Mouse (Mus musculus) kidney, embryonic 15.5 days (tissue): ENCODE measurements around the gene 2210011C24Rik. TPM values are rescaled to one million over a fixed set of nuclear protein-coding genes. Genes with fewer than 3 reads are reported as not detected.
"Not testable (repeated sequence)": the region's sequence is repeated elsewhere in the genome, so short reads cannot be mapped to it uniquely, and the experiment has no call there.

Experiments
- ATAC-seq: fragments of 200-750 bp; cut with Nextera tagmentation; replicated peaks from 2 replicates; pipeline ENCODE4 v1.8.0; 2017; ENCODE audit warnings: moderate TSS enrichment; ENCODE audit not compliant: low FRiP score
- H3K27ac ChIP-seq: fragments of 300-500 bp; sonication (generic); 2 replicates; pipeline ENCODE4 v1.5.1; 2015; ENCODE audit warnings: mild to moderate bottlenecking, inconsistent platforms
- H3K27me3 ChIP-seq: fragments of 300-500 bp; sonication (generic); 2 replicates; pipeline ENCODE4 v1.6.1; 2015; ENCODE audit warnings: inconsistent platforms
- H3K36me3 ChIP-seq: fragments of 300-500 bp; sonication (generic); 2 replicates; pipeline ENCODE4 v1.6.1; 2015; ENCODE audit warnings: inconsistent platforms
- H3K4me1 ChIP-seq: fragments of 300-500 bp; sonication (generic); 2 replicates; pipeline ENCODE4 v1.6.1; 2015; ENCODE audit warnings: inconsistent platforms
- H3K4me2 ChIP-seq: fragments of 300-500 bp; sonication (generic); 2 replicates; pipeline ENCODE4 v1.6.1; 2015; ENCODE audit warnings: moderate library complexity, mild to moderate bottlenecking, inconsistent platforms
- H3K4me3 ChIP-seq: fragments of 300-500 bp; sonication (generic); replicated peaks from 2 replicates; pipeline ENCODE4 v1.5.1; 2015; ENCODE audit warnings: mild to moderate bottlenecking, inconsistent platforms
- H3K9ac ChIP-seq: fragments of 300-500 bp; sonication (generic); 2 replicates; pipeline ENCODE4 v1.6.1; 2015; ENCODE audit warnings: mild to moderate bottlenecking, inconsistent platforms
- H3K9me3 ChIP-seq: fragments of 300-500 bp; sonication (generic); replicated peaks from 2 replicates; pipeline ENCODE4 v1.6.1; 2016; ENCODE audit warnings: inconsistent platforms
- WGBS: fragments of 180-500 bp; shearing (Covaris S2); methylation state at CpG from one replicate; pipeline ENCODE4 v1.1.7; 2015; ENCODE audit warnings: mixed read lengths; 5-methylcytosine and 5-hydroxymethylcytosine counted together
- polyA plus RNA-seq: library from polyadenylated mRNA; unstranded; fragments of >200 nt; fragmentation: Nextera tagmentation; extraction: Ambion mirVana; gene quantifications from 2 replicates; pipeline ENCODE4 v1.2.1, GENCODE M21; 2015

2210011C24Rik gene
- polyA plus RNA-seq, 1 experiment from 2014 or later: 9.1 TPM

DNA sequence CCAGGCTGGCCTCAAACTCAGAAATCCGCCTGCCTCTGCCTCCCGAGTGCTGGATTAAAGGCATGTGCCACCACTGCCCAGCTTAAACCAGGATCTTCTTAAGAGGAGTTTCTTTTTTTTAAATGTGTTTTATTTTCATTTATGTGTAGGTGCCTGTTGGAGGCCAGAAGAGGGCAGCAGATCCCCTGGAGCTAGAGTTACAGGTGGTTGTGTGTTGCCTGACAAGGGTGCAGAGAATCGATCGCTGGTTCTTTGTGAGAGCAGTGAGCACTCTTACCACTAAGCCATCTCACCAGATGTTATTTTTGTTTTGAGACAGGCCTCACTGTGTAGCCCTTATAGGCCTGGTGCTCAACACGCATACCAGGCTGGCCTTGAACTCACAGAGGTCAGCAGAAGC lies 3.9 kb upstream of the 2210011C24Rik start:
- no peaks in the 10 kb centered on the region for H3K9me3 ChIP-seq
- 96% methylated on average over 5 of the region's 5 CpGs for WGBS
- no peak overlapping the region for H3K9ac ChIP-seq
- H3K27ac ChIP-seq: no peak overlapping the region
- peaks cover 33% of the 10 kb centered on the region for H3K27me3 ChIP-seq
- no peak for ATAC-seq
- H3K4me3 ChIP-seq: no peak overlapping the region
- no peaks in the 10 kb centered on the region for H3K36me3 ChIP-seq
- no peak overlapping the region for H3K4me2 ChIP-seq
- peaks cover 32% of the 10 kb centered on the region for H3K4me1 ChIP-seq

DNA sequence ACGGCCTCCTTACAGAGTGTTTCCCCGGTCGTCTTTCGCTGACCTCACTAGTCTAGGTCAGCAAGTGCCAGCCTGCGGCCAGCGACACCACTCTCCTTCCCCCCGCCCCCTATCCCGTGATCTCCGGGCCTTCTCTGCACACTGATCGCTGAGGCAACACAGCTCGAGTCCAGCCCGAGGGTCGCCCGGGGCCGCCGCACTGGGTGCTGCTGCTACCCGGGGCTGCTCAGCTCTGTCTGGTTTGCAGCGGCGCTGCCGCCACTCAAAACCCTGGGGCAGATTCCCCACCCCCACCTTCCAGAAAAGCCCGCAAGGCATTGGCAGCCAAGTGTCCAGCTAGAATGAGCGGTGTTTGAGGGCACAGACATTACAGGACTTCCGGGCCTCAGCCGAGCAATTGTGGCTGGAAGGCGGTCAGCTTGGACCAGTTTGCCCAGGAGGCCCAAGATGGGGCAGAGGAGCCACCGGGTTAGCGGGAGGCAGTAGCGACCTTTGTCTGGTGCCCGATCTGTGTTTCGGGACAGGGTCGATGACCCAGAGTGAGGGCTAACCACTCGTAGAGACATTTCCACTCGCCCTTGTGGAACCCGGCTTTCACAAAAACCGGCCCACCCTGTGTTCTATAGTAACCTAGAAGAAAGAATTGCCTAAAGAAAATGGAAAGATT lies 661 bp upstream of the 2210011C24Rik start:
- 6% methylated on average over 35 of the region's 35 CpGs for WGBS
- ATAC-seq: peak; percentile 44; the same call in 1 of the 2 replicates
- Histone ChIP-seq H3K9me3 (no peaks in the 10 kb centered on the region), H3K27ac (peak overlapping the region; percentile 15; the same call in 1 of the 2 replicates), H3K36me3 (no peaks in the 10 kb centered on the region), H3K27me3 (peaks cover 36% of the 10 kb centered on the region), H3K9ac (peak overlapping the region; percentile 31; the same call in 1 of the 2 replicates), H3K4me3 (peak overlapping the region; percentile 54), H3K4me2 (peak overlapping the region; percentile 95), H3K4me1 (peaks cover 32% of the 10 kb centered on the region)

DNA sequence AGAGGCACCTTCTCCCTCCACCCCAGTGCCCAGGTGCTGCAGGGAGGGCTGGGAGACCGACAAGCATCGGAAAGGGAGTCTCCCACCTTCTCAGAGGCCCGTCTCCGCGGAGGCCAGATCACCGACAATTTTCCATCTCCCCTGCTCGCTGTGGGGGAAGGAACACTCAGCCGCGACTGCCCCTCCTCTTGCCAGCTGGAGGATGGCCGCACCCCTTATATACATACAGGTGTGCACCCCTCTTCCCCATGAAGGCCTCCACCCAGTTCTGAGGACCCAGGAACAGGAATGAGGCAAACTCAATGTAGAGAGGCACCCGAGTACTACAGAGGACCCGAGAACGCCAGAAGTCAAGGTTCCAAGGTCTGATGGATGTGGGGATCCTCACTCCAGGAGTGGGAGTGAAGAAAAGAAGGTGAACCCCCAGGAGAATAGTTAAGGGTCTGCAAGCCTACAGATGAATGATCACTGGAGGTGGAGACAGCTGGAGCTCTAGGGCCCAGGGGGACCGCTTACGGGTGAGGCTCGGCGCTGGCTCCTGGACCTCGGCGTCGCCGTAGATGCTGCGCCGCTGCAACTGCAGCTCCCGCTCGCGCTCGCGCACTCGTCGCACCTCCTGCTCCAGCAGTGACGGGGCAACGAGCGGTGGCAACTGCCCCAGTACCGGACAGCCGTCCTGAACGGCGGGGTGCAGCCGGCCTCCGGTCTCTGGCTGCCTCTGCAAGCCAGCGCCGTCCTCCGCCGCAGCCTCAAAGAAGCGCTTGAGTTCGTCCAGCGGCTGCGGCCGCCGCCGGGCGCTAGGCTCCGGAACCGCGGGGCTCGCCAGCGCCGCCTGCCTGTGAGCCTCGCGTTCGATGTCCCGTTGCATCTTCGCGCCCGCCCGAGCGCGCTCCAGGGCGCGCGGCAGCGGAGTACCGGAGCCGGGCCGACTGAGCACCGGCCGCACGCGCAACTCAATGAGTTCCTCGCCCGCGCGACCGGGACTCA lies 1.1 kb downstream of the 2210011C24Rik start:
- no peaks in the 10 kb centered on the region for H3K9me3 ChIP-seq
- peak overlapping the region; percentile 95 for H3K4me2 ChIP-seq
- no peak overlapping the region for H3K27ac ChIP-seq
- H3K9ac ChIP-seq: peak overlapping the region; percentile 51; the same call in 1 of the 2 replicates
- 1% methylated on average over 83 of the region's 83 CpGs for WGBS
- peaks cover 36% of the 10 kb centered on the region for H3K27me3 ChIP-seq
- peak overlapping the region; percentile 54 for H3K4me3 ChIP-seq
- no peaks in the 10 kb centered on the region for H3K36me3 ChIP-seq
- peaks cover 32% of the 10 kb centered on the region for H3K4me1 ChIP-seq
- ATAC-seq: peak; percentile 41; the same call in 1 of the 2 replicates

DNA sequence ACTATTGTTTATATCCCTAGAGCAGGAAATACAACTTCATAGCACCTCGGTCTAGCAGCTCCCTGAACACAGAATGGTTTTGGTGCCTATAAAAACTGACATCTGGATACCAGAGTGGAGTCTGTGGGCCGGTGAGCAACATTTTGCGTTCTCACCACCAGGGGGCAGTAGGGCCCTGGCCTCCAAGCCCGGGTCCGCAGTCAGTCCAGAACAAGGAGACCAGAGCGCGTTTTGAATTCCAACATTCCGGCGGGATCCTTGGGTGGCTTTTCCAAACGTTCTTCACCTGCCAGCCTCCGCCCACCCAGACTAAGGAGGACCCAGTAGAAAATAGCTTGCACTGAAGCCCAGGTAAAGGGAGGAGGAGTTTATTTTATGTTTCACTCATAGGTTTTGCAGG lies 2.1 kb downstream of the 2210011C24Rik start:
- Histone ChIP-seq H3K27ac (no peak overlapping the region), H3K27me3 (peaks cover 36% of the 10 kb centered on the region), H3K9me3 (no peaks in the 10 kb centered on the region), H3K4me1 (peaks cover 35% of the 10 kb centered on the region), H3K9ac (no peak overlapping the region), H3K4me3 (no peak overlapping the region), H3K4me2 (peak overlapping the region; percentile 95), H3K36me3 (no peaks in the 10 kb centered on the region)
- peak; percentile 7 for ATAC-seq
- 1% methylated on average over 11 of the region's 11 CpGs for WGBS

DNA sequence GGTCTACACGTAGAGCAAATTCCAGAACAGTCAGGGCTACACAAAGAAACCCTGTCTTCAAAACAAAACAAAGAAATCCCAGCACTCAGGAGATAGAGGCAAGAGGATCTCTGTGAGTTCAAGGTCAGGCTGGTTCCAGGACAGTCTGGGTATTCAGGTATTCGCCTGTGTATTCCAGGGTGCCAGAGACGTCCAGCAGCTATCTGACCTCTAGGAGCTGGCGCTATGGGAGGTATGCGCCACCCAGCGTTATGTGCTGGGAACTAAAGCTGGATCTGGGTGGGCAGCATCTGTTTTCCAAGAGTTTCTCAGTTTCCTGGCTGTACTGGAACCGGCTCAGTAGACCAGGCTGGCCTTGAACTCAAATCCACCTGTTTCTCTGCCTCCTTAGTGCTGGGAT lies 3.6 kb downstream of the 2210011C24Rik start:
- Histone ChIP-seq H3K27ac (no peak overlapping the region), H3K4me1 (peaks cover 47% of the 10 kb centered on the region), H3K27me3 (peaks cover 34% of the 10 kb centered on the region), H3K4me3 (no peak overlapping the region), H3K4me2 (no peak overlapping the region), H3K9me3 (no peaks in the 10 kb centered on the region), H3K36me3 (no peaks in the 10 kb centered on the region), H3K9ac (no peak overlapping the region)
- ATAC-seq: no peak
- 32% methylated on average over 7 of the region's 7 CpGs for WGBS

DNA sequence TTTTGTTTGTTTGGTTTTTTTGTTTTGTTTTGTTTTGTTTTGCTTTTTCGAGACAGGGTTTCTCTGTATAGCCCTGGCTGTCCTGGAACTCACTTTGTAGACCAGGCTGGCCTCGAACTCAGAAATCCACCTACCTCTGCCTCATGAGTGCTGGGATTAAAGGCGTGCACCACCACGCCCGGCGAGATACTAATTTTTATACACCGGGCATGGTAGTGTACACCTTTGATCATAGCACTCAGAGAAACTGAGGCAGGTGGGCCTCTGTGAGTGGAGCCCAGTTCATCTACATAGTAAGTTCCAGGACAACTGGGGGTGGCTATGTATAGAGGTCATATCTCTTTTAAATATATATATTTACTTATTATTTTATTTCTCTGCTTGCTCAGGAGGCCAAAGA lies 6.5 kb downstream of the 2210011C24Rik start:
- peaks cover 41% of the 10 kb centered on the region for H3K4me1 ChIP-seq
- not testable (repeated sequence) for H3K9me3 ChIP-seq, H3K4me2 ChIP-seq, ATAC-seq, H3K9ac ChIP-seq, H3K4me3 ChIP-seq
- H3K27me3 ChIP-seq: peaks cover 11% of the 10 kb centered on the region
- H3K36me3 ChIP-seq: peaks cover 20% of the 10 kb centered on the region
- whole genome bisulfite sequencing: 90% methylated on average over 7 of the region's 7 CpGs
- H3K27ac ChIP-seq: peak overlapping the region; percentile 88; the same call in 1 of the 2 replicates

DNA sequence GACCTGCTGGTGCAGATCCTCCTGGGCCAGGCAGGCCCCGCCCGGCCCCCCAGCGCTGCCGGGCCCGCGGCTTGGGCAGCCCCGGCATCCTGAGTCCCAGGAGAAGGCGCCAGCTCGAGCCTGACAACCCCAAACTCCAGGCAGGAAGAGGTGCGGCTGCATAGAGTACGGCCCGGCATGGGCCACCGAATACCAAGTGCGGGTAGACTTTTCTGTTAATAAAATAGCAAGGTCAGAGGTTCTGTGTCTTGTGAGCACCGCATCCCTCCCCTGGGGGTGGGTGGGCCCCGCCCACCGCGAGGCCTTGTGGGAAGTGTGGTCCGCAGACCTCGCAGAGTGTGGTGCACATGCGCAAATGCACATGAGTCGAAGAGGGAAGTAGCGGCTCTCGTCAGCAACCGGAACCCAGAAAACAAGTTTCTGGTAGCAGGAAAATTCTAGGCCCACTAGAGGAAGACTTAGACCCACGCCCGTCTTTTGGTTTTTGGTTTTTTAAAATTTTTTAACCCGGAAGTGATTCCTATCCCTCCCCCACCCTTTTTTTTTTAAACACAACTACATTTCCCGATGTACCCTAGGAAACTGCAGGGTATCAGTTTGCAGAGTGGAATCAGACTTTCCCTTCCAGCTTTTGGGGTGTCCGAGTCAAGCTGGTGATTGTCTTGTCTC lies 7.3 kb downstream of the 2210011C24Rik start:
- ATAC-seq: peak; percentile 79
- H3K27ac ChIP-seq: peak overlapping the region; percentile 88
- H3K4me2 ChIP-seq: peak overlapping the region; percentile 93
- H3K36me3 ChIP-seq: peaks cover 29% of the 10 kb centered on the region
- peaks cover 6% of the 10 kb centered on the region; the same call in 1 of the 2 replicates for H3K27me3 ChIP-seq
- under 1% methylated on average over 30 of the region's 30 CpGs for WGBS
- H3K4me1 ChIP-seq: peaks cover 38% of the 10 kb centered on the region
- H3K9me3 ChIP-seq: no peaks in the 10 kb centered on the region
- H3K4me3 ChIP-seq: peak overlapping the region; percentile 59
- peak overlapping the region; percentile 63 for H3K9ac ChIP-seq

DNA sequence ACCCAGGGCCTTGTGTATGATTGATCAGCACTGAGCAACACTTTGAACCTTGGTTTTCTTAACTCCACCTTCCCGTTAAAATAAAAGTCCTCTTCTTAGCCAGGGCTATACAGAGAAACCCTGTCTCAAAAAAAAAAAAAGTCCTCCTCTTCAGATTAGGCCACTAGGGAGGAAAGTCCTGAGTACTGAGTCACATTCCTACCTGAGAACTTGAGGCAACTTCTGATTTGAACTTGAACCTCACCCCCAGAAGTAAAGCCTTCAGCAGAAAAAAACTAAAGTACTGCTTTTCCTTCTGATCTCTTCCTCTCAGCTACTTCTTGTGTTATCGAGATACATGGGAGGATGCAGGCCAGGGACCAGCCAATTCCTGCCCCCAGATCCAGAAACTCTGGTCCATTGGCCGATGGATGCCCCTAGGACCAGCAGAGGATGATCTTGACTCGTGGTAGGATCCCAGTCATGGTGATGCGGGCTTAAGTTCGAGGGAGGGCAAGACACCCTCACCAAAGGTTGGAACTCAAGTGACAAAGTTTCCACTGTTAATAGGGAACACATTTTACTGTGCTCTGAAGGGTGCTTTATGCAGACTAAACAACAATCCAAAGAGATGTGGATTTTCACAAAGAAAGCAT lies 8.2 kb downstream of the 2210011C24Rik start:
- peak overlapping the region; percentile 88 for H3K27ac ChIP-seq
- H3K9me3 ChIP-seq: no peaks in the 10 kb centered on the region
- peak overlapping the region; percentile 59 for H3K4me3 ChIP-seq
- H3K4me1 ChIP-seq: peaks cover 46% of the 10 kb centered on the region
- H3K36me3 ChIP-seq: peaks cover 36% of the 10 kb centered on the region
- H3K27me3 ChIP-seq: peaks cover 6% of the 10 kb centered on the region; the same call in 1 of the 2 replicates
- peak overlapping the region; percentile 93 for H3K4me2 ChIP-seq
- 67% methylated on average over 6 of the region's 6 CpGs for WGBS
- H3K9ac ChIP-seq: peak overlapping the region; percentile 63
- no peak for ATAC-seq

DNA sequence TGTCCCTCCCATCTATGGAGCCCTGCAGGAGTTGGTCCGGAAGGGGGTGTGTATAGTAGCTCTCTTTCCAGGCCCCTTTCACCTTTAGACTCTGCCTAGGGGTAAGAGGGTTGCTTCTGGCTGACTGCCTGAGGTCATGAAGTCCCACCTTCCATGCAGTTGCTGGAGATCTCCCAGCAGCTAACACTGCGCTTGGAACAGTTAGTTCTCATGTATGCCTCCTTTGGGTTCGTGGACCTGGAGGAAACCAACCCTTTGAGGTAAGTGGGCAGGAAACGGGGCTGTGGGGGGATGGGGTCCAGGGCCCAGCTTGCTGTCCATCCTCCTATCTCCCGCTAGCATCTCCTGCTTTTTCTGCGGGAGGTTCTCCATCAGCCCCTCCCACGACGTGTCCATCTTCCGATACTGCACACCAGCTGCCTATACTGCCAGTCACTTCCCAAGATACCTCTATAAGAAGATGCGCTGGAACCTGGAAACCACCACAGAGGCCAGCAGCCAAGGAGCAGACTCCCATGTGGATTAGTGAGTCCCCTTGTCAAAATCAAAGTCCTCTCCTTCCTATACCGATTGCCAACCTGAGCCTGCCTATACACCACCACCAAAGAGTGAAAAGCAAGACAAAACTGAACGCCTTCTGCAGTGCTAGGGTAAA lies 8.9 kb downstream of the 2210011C24Rik start:
- Histone ChIP-seq H3K36me3 (peaks cover 36% of the 10 kb centered on the region), H3K9ac (no peak overlapping the region), H3K9me3 (no peaks in the 10 kb centered on the region), H3K27ac (no peak overlapping the region), H3K4me2 (no peak overlapping the region), H3K27me3 (peaks cover 6% of the 10 kb centered on the region; the same call in 1 of the 2 replicates), H3K4me3 (no peak overlapping the region), H3K4me1 (peaks cover 47% of the 10 kb centered on the region)
- no peak for ATAC-seq
- 60% methylated on average over 12 of the region's 12 CpGs for WGBS

DNA sequence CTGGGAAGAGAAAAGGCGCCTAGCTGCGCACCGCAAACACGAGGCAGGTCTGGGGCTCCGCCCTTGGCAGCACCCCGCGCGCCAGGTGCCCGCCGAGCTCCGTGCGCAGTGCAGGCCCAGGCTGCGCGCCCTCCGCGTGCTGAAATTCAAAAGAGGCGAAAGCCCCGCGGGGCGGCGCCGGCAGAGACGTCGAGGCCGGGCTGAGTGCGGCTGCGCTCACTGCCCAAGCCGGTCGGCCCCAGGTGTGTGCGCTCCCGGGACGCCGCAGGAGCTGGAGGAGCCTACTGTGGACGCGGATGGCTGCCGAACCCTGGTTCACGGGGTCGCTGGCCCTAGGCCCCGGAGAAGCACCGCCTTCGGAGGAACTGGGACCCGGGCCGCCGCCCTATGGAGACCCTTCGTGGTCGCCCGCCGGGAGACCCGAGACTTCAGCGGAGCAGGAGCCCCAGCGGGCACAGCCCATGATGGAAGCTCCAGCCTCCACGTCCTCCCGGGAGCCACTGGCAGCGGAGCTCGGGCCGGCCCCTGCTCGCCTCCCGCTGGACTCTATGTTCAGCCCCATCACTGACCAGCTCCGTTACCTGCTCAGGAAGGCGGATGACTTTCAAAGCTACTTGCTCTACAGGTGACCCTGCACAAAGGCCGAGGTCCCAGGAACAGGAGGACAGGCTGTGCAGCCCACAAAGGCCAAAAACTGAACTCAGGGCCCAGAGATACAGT lies 10.5 kb downstream of the 2210011C24Rik start, which contains the start of gene 1700067K01Rik:
1700067K01Rik (plus strand) TSS at position 222 of the 720 bp plus-strand sequence.
- H3K9ac ChIP-seq: no peak within 1 kb of the TSS
- 33% methylated on average over 61 of the region's 61 CpGs for WGBS
- peaks cover 50% of the 10 kb centered on the region for H3K4me1 ChIP-seq
- peak within 1 kb of the TSS; percentile 44 for H3K4me2 ChIP-seq
- H3K36me3 ChIP-seq: peaks cover 36% of the 10 kb centered on the region
- H3K27ac ChIP-seq: no peak within 1 kb of the TSS
- H3K27me3 ChIP-seq: peaks cover 6% of the 10 kb centered on the region; the same call in 1 of the 2 replicates
- no peak for ATAC-seq
- no peaks in the 10 kb centered on the region for H3K9me3 ChIP-seq
- peak within 1 kb of the TSS; percentile 11 for H3K4me3 ChIP-seq
